Mouse (Mus musculus) neutrophil, adult 65 days (primary cell): Measurements from ENCODE around the gene Rsu1. TPM values are rescaled to one million over a fixed set of nuclear protein-coding genes. Genes with fewer than 3 reads are reported as not detected.

Source experiments
- total RNA-seq: library from RNA; stranded (reverse); gene quantifications from 2 replicates; pipeline ENCODE4 v1.2.4, GENCODE M21; 2023

The Rsu1 gene
- total RNA-seq = 99.4 and 115 TPM in 2 replicates

GRCm38 (mm10) chr2:13271165-13271957, at the start of gene Rsu1:
Gene Rsu1, minus strand, starts transcription at chr2:13271415.

Other genes starting within 250 kb of the Rsu1 start
- 0.07 TPM in 1 of 2 replicates, not detected in the other for gene Cubn, start 220.4 kb upstream of the Rsu1 start, total RNA-seq